Mouse (Mus musculus): ENCODE measurements around the gene Gm49601. TPM values are rescaled to one million over a fixed set of nuclear protein-coding genes. Genes with fewer than 3 reads are reported as not detected.

Gene Gm49601
- total and polyA plus RNA-seq, 3 experiments = 1.4 TPM; not detected in 2

- DNase-seq (ENCODE audit: extremely low read depth) = no peak
- TF ChIP-seq NRF1 (IDR thresholded peaks at IDR 0.05; ENCODE audit: low read depth, low read length) = no peak
- TF ChIP-seq USF1 (IDR thresholded peaks at IDR 0.05; ENCODE audit: low read depth, low read length) = no peak
- TF ChIP-seq CTCF (conservative IDR thresholded peaks at IDR 0.05 in 1 of 2, IDR thresholded peaks at IDR 0.05 in 1 of 2; ENCODE audit: low read depth in 2 of 2, low read length in 2 of 2) = no peak
- H3K9me3 ChIP-seq (replicated peaks; ENCODE audit: low read length) = peaks cover 11% of the 10 kb centered on the region
- H3K27ac ChIP-seq (ENCODE audit: insufficient read depth, low read depth) = no peak overlapping the region
- H3K36me3 ChIP-seq (replicated peaks in 1 of 2; ENCODE audit: control insufficient read depth in 1 of 2, insufficient read depth in 1 of 2, low read length in 1 of 2) = no peaks in the 10 kb centered on the region
- H3K9ac ChIP-seq (ENCODE audit: insufficient read depth, low read depth) = no peak overlapping the region
- no peaks in the 10 kb centered on the region for H3K79me2 ChIP-seq (replicated peaks; ENCODE audit: control insufficient read depth, extremely low read depth, insufficient read depth, poor library complexity, severe bottlenecking)
- in situ Hi-C loops (cut with MboI; ENCODE audit: low pct_ligation_motif_present, low pct_unique_long_range_greater_than_20kb, low sequenced_read_pairs) (no loop called here), dilution Hi-C loops (cut with MboI; ENCODE audit: extremely low pct_ligation_motif_present, extremely low pct_unique_long_range_greater_than_20kb, low sequenced_read_pairs) (no loop called here)
- no peak overlapping the region for H3K4me3 ChIP-seq (replicated peaks in 1 of 3; ENCODE audit: low read depth in 2 of 3, low read length in 2 of 3, poor library complexity in 1 of 3)
- H3K4me1 ChIP-seq (ENCODE audit: control insufficient read depth in 1 of 2, insufficient read depth in 2 of 2) = no peaks in the 10 kb centered on the region
- H3K4me2 ChIP-seq (ENCODE audit: insufficient read depth, low read depth, poor library complexity, severe bottlenecking) = no peak overlapping the region
- H3K27me3 ChIP-seq (replicated peaks) = peaks cover 25% of the 10 kb centered on the region
These were observed 22.9 kb upstream of the Gm49601 start for GRCm38 (mm10) chr16:18649126-18649525.

- dilution Hi-C loops (cut with MboI; ENCODE audit: extremely low pct_ligation_motif_present, extremely low pct_unique_long_range_greater_than_20kb, low sequenced_read_pairs) = no loop called here
These were observed 19.1 kb upstream of the Gm49601 start for GRCm38 (mm10) chr16:18645329-18645728.

GRCm38 (mm10) chr16:18644485-18644884 lies 18.3 kb upstream of the Gm49601 start:
- dilution Hi-C loops (cut with MboI; ENCODE audit: extremely low pct_ligation_motif_present, extremely low pct_unique_long_range_greater_than_20kb, low sequenced_read_pairs) = no loop called here

More at GRCm38 (mm10) chr16:18645329-18645728, 19.1 kb upstream of the Gm49601 start:
- Histone ChIP-seq H3K9me3 (replicated peaks; ENCODE audit: low read length) (peaks cover 9% of the 10 kb centered on the region), H3K4me3 (replicated peaks in 1 of 3; ENCODE audit: low read depth in 2 of 3, low read length in 2 of 3, poor library complexity in 1 of 3) (no peak overlapping the region), H3K79me2 (replicated peaks; ENCODE audit: control insufficient read depth, extremely low read depth, insufficient read depth, poor library complexity, severe bottlenecking) (no peaks in the 10 kb centered on the region), H3K4me1 (ENCODE audit: control insufficient read depth in 1 of 2, insufficient read depth in 2 of 2) (no peaks in the 10 kb centered on the region), H3K9ac (ENCODE audit: insufficient read depth, low read depth) (no peak overlapping the region), H3K4me2 (ENCODE audit: insufficient read depth, low read depth, poor library complexity, severe bottlenecking) (no peak overlapping the region), H3K27ac (ENCODE audit: insufficient read depth, low read depth) (no peak overlapping the region), H3K36me3 (replicated peaks in 1 of 2; ENCODE audit: control insufficient read depth in 1 of 2, insufficient read depth in 1 of 2, low read length in 1 of 2) (no peaks in the 10 kb centered on the region), H3K27me3 (replicated peaks) (peaks cover 49% of the 10 kb centered on the region)
- TF ChIP-seq BHLHE40 (IDR thresholded peaks at IDR 0.05; ENCODE audit: low read depth, low read length) = no peak
- no peak for TF ChIP-seq MYC (IDR thresholded peaks at IDR 0.05; ENCODE audit: low read depth, low read length)
- TF ChIP-seq EP300 (IDR thresholded peaks at IDR 0.05; ENCODE audit: low read length) = no peak
- TF ChIP-seq TBP (conservative IDR thresholded peaks at IDR 0.05; ENCODE audit: low read depth, low read length) = no peak
- no peak for TF ChIP-seq NELFE (IDR thresholded peaks at IDR 0.05; ENCODE audit: low read depth, low read length)
- no peak for TF ChIP-seq NRF1 (IDR thresholded peaks at IDR 0.05; ENCODE audit: low read depth, low read length)
- no peak for TF ChIP-seq POLR2AphosphoS2 (IDR thresholded peaks at IDR 0.05; ENCODE audit: low read depth, low read length)
- TF ChIP-seq UBTF (IDR thresholded peaks at IDR 0.05; ENCODE audit: low read depth, low read length) = no peak
- TF ChIP-seq JUND (conservative IDR thresholded peaks at IDR 0.05; ENCODE audit: low read depth, low read length) = no peak
- TF ChIP-seq RCOR1 (conservative IDR thresholded peaks at IDR 0.05; ENCODE audit: low read depth, low read length) = no peak
- no peak for TF ChIP-seq HCFC1 (IDR thresholded peaks at IDR 0.05; ENCODE audit: low read depth, low read length)
- no peak for TF ChIP-seq MAZ (IDR thresholded peaks at IDR 0.05; ENCODE audit: low read depth, low read length)
- no peak for TF ChIP-seq SIN3A (IDR thresholded peaks at IDR 0.05; ENCODE audit: low read length)
- no peak for TF ChIP-seq POLR2A (IDR thresholded peaks at IDR 0.05; ENCODE audit: low read depth, low read length)
- no peak for DNase-seq (ENCODE audit: extremely low read depth)
- in situ Hi-C loops (cut with MboI; ENCODE audit: low pct_ligation_motif_present, low pct_unique_long_range_greater_than_20kb, low sequenced_read_pairs) = no loop called here

More at GRCm38 (mm10) chr16:18644485-18644884, 18.3 kb upstream of the Gm49601 start:
- Histone ChIP-seq H3K4me1 (ENCODE audit: control insufficient read depth in 1 of 2, insufficient read depth in 2 of 2) (no peaks in the 10 kb centered on the region), H3K36me3 (replicated peaks in 1 of 2; ENCODE audit: control insufficient read depth in 1 of 2, insufficient read depth in 1 of 2, low read length in 1 of 2) (no peaks in the 10 kb centered on the region), H3K4me3 (replicated peaks in 1 of 3; ENCODE audit: low read depth in 2 of 3, low read length in 2 of 3, poor library complexity in 1 of 3) (no peak overlapping the region), H3K79me2 (replicated peaks; ENCODE audit: control insufficient read depth, extremely low read depth, insufficient read depth, poor library complexity, severe bottlenecking) (no peaks in the 10 kb centered on the region), H3K4me2 (ENCODE audit: insufficient read depth, low read depth, poor library complexity, severe bottlenecking) (no peak overlapping the region), H3K9me3 (replicated peaks; ENCODE audit: low read length) (peaks cover 8% of the 10 kb centered on the region), H3K27ac (ENCODE audit: insufficient read depth, low read depth) (no peak overlapping the region), H3K9ac (ENCODE audit: insufficient read depth, low read depth) (no peak overlapping the region), H3K27me3 (replicated peaks) (peaks cover 56% of the 10 kb centered on the region)
- TF ChIP-seq SIN3A (IDR thresholded peaks at IDR 0.05; ENCODE audit: low read length) (no peak), MYC (IDR thresholded peaks at IDR 0.05; ENCODE audit: low read depth, low read length) (no peak), POLR2A (IDR thresholded peaks at IDR 0.05; ENCODE audit: low read depth, low read length) (no peak), PAX5 (IDR thresholded peaks at IDR 0.05; ENCODE audit: low read length) (no peak), MEF2A (IDR thresholded peaks at IDR 0.05; ENCODE audit: borderline replicate concordance, low read depth, low read length) (no peak), POLR2AphosphoS2 (IDR thresholded peaks at IDR 0.05; ENCODE audit: low read depth, low read length) (no peak), MAZ (IDR thresholded peaks at IDR 0.05; ENCODE audit: low read depth, low read length) (no peak), RAD21 (IDR thresholded peaks at IDR 0.05; ENCODE audit: low read depth, low read length) (no peak), CHD2 (IDR thresholded peaks at IDR 0.05; ENCODE audit: low read length) (no peak), ELF1 (IDR thresholded peaks at IDR 0.05; ENCODE audit: low read depth, low read length) (no peak), NELFE (IDR thresholded peaks at IDR 0.05; ENCODE audit: low read depth, low read length) (no peak), ZNF384 (IDR thresholded peaks at IDR 0.05; ENCODE audit: low read depth, low read length) (no peak), MAX (IDR thresholded peaks at IDR 0.05; ENCODE audit: low read length) (no peak), EP300 (IDR thresholded peaks at IDR 0.05; ENCODE audit: low read length) (no peak), JUN (IDR thresholded peaks at IDR 0.05; ENCODE audit: insufficient read depth, low read depth, low read length) (no peak), RCOR1 (conservative IDR thresholded peaks at IDR 0.05; ENCODE audit: low read depth, low read length) (no peak), HCFC1 (IDR thresholded peaks at IDR 0.05; ENCODE audit: low read depth, low read length) (no peak), JUND (conservative IDR thresholded peaks at IDR 0.05; ENCODE audit: low read depth, low read length) (no peak)
- no peak for DNase-seq (ENCODE audit: extremely low read depth)
- in situ Hi-C loops (cut with MboI; ENCODE audit: low pct_ligation_motif_present, low pct_unique_long_range_greater_than_20kb, low sequenced_read_pairs) = no loop called here

All from CH12.LX (cell line).